Mouse (Mus musculus): ENCODE results near the gene Ceacam9. TPM values are rescaled to one million over a fixed set of nuclear protein-coding genes. Genes with fewer than 3 reads are reported as not detected.
"Not testable (repeated sequence)": the region's sequence is repeated elsewhere in the genome, so short reads cannot be mapped to it uniquely, and the experiment has no call there.

Gene Ceacam9
- not detected in 2 replicates for polyA plus RNA-seq (2016; fragmentation: Nextera tagmentation; extraction: Ambion mirVana)

DNA sequence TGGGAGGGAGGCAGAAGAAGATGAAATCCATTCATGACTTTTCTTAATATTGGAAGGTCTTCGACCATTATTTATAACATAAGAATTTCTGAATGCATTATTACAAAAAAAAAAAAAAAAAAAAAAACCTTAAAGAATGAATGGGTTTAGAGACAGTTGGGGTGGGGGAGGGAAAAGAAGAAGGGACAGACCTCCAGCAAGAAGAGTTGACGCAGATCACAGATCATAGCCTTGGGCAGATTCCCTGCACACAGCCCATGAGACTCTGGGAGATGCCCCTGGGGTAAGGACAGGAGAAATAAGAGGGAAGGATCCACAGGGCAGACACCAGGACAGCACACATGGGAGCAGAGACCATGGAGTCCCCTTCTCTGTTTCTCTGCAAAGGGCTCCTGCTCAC is at the start of gene Ceacam9:
Gene Ceacam9 (plus strand): TSS at position 301 of the 400 bp plus-strand sequence.
- Histone ChIP-seq H3K4me2 (replicated peaks) (no peak within 1 kb of the TSS), H3K27ac (no peak within 1 kb of the TSS), H3K9ac (no peak within 1 kb of the TSS), H3K27me3 (replicated peaks) (no peaks in the 10 kb centered on the region), H3K4me1 (no peaks in the 10 kb centered on the region), H3K36me3 (no peaks in the 10 kb centered on the region), H3K4me3 (no peak within 1 kb of the TSS), H3K9me3 (no peaks in the 10 kb centered on the region)
- no peak for ATAC-seq (ENCODE audit: low FRiP score, low read depth)
- 86% methylated on average over 2 of the region's 2 CpGs for WGBS

DNA sequence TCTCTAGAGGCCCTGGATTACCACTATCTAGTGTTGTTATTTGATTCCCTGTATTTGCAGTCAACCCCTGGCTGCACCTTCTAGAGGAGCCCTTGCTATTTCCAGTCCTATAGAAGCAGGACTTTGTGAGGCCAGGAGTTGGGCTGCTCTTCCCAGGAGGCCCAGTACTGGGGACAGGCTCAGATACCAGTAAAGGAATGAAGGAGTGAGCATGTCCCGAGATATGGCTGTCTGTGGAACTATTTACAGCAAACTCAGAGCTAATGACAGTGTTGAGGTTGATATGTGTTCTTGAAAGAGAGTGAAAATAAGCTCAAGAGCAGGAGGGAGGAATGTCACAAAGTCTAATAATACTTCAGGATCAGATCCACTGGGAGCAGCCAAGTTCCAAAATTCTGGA is 47.9 kb upstream of the Ceacam9 start:
- Histone ChIP-seq H3K4me1 (no peaks in the 10 kb centered on the region), H3K27ac (no peak overlapping the region), H3K9ac (no peak overlapping the region), H3K4me3 (no peak overlapping the region), H3K4me2 (replicated peaks) (no peak overlapping the region), H3K36me3 (no peaks in the 10 kb centered on the region), H3K9me3 (no peaks in the 10 kb centered on the region), H3K27me3 (replicated peaks) (no peaks in the 10 kb centered on the region)
- 67% methylated on average over 1 of the region's 1 CpGs for WGBS
- ATAC-seq (ENCODE audit: low FRiP score, low read depth) = no peak

DNA sequence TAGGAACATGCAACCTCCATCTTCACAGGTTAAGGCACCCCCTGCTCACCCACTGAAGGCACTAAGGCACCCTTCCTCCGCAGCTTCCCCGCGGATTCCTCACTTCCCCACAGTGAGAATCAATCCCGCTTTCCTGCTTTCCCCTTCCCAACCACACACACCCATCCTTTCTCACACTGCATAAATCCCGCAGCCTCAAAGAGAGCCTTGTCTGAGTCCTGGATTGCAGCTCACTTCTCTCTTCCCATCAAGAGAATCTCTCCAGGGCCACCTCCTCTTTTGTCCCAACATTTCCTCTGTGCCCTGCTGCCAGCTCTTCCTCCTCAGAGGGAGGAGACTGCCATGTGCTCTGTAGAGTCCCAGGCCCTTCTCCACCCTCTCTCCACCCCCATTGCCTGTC is 47.0 kb upstream of the Ceacam9 start:
- H3K27ac ChIP-seq; ATAC-seq (ENCODE audit: low FRiP score, low read depth); H3K9ac ChIP-seq; H3K9me3 ChIP-seq; H3K27me3 ChIP-seq (replicated peaks); H3K36me3 ChIP-seq; H3K4me3 ChIP-seq; H3K4me2 ChIP-seq (replicated peaks); H3K4me1 ChIP-seq: not testable (repeated sequence)
- WGBS = 58% methylated on average over 5 of the region's 5 CpGs

DNA sequence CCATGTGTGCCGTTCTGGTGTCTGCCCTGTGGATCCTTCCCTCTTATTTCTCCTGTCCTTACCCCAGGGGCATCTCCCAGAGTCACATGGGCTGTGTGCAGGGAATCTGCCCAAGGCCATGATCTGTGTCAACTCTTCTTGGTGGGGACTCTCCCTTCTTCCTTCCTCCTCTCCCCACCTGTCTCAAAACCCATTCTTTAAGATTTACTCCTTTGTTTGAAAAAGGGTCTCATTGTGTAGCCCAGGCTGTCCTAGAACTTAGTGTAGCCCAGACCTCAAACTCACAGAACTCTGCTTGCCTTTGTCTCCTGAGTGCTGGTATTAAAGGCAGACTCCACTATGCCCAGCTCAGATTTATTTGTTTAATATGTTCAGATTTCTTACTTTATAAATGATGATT is 46.1 kb upstream of the Ceacam9 start, which contains the start of gene Ceacam15:
Gene Ceacam15 (minus strand): TSS at position 101 of the 400 bp plus-strand sequence.
- Histone ChIP-seq H3K9ac (no peak within 1 kb of the TSS), H3K27ac (no peak within 1 kb of the TSS), H3K4me2 (replicated peaks) (no peak within 1 kb of the TSS), H3K27me3 (replicated peaks) (no peaks in the 10 kb centered on the region), H3K36me3 (no peaks in the 10 kb centered on the region), H3K9me3 (no peaks in the 10 kb centered on the region), H3K4me3 (no peak within 1 kb of the TSS), H3K4me1 (no peaks in the 10 kb centered on the region)
- WGBS = 55% methylated on average over 1 of the region's 1 CpGs
- no peak for ATAC-seq (ENCODE audit: low FRiP score, low read depth)

DNA sequence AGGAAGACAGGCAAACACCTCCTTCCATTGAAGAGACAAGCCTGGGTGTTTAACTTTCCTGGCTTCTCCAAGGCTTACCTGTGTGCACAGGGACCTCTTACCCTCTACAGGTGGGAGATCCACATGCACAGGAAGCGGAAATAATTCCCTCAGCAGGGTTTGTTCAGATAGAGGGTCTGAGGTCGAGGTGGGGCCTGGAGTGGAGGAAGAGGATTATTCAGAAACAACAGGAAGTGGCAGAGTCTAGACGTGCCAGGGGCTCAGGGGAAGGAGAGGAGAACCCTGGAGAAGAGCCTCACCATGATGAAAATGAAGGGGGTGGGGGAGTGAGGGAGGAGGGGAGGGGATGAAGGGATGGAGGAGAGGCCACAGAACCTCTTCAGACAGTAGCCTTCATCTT is 41.5 kb upstream of the Ceacam9 start:
- H3K4me1 ChIP-seq; H3K27ac ChIP-seq; H3K27me3 ChIP-seq (replicated peaks); H3K4me3 ChIP-seq; H3K4me2 ChIP-seq (replicated peaks); H3K36me3 ChIP-seq; ATAC-seq (ENCODE audit: low FRiP score, low read depth); H3K9me3 ChIP-seq; H3K9ac ChIP-seq: not testable (repeated sequence)
- 41% methylated on average over 3 of the region's 3 CpGs for WGBS

DNA sequence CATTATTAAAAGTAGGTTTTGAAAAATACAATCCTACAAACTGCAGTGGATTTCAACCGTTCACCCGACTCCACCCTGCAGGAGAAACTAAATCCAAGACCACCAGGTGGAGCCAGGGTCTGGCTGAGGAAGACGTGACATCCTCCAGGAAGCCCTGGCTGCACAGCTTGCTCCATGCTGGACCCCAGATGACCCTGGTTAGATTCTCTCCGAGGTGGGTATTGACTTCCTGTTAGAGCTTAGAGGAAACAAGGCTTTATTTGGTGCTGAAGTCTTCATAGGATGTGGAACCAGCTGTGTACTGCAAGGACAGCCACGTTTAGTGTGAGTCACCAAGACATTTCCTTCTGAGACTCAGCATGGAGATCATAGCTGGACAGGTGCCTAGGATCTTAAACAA is 32.5 kb upstream of the Ceacam9 start:
- 83% methylated on average over 5 of the region's 5 CpGs for WGBS
- no peak overlapping the region for H3K9ac ChIP-seq
- ATAC-seq (ENCODE audit: low FRiP score, low read depth) = no peak

DNA sequence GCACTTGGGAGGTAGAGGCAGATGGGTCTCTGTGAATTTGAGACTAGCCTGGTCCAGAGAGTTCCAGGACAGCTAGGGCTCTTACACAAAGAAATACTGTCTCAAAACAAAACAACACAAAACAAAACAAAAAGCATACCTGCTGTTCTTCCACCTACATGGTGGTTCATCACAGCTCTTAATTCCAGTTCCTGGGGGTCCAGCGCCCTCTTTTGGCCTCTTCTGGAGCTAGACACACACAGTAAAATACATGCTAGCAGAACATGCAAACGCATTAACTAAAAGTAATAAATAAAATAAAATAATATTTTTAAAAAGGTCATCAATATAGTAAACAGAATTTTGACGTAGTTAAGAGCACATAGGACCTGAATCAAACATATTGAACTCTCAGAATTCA is 26.7 kb upstream of the Ceacam9 start:
- Histone ChIP-seq H3K36me3 (no peaks in the 10 kb centered on the region), H3K27me3 (replicated peaks) (no peaks in the 10 kb centered on the region), H3K27ac (no peak overlapping the region), H3K9me3 (no peaks in the 10 kb centered on the region), H3K4me3 (no peak overlapping the region), H3K9ac (no peak overlapping the region), H3K4me2 (replicated peaks) (no peak overlapping the region), H3K4me1 (no peaks in the 10 kb centered on the region)
- no peak for ATAC-seq (ENCODE audit: low FRiP score, low read depth)
- 37% methylated on average over 3 of the region's 3 CpGs for WGBS

More for the DNA sequence above, 32.5 kb upstream of the Ceacam9 start:
- Histone ChIP-seq H3K4me1 (no peaks in the 10 kb centered on the region), H3K9me3 (no peaks in the 10 kb centered on the region), H3K36me3 (no peaks in the 10 kb centered on the region), H3K4me2 (replicated peaks) (no peak overlapping the region), H3K27me3 (replicated peaks) (no peaks in the 10 kb centered on the region), H3K4me3 (no peak overlapping the region), H3K27ac (no peak overlapping the region)

DNA sequence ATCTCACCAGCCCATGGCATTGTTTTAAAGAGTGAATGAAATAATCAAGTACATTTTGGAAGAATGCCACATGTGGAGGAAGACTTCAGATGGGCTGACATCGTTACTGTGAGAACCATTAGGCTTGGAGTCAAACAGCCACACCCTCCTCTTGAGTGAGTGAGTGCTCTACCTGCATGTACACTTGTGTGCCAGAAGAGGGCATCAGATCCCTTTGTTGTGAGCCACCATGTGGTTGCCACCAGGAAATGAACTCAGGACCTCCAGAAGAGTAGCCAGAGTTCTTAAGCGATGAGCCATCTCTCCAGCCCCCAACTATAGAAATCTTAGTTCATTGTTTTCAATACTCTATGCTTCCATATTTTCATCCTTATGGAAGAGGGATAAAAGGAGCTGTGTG is 22.7 kb upstream of the Ceacam9 start:
- H3K4me3 ChIP-seq = no peak overlapping the region
- no peaks in the 10 kb centered on the region for H3K9me3 ChIP-seq
- no peaks in the 10 kb centered on the region for H3K36me3 ChIP-seq
- H3K27ac ChIP-seq = no peak overlapping the region
- H3K27me3 ChIP-seq (replicated peaks) = no peaks in the 10 kb centered on the region
- no peak overlapping the region for H3K9ac ChIP-seq
- H3K4me2 ChIP-seq (replicated peaks) = no peak overlapping the region
- 62% methylated on average over 2 of the region's 2 CpGs for WGBS
- ATAC-seq (ENCODE audit: low FRiP score, low read depth) = no peak
- no peaks in the 10 kb centered on the region for H3K4me1 ChIP-seq

DNA sequence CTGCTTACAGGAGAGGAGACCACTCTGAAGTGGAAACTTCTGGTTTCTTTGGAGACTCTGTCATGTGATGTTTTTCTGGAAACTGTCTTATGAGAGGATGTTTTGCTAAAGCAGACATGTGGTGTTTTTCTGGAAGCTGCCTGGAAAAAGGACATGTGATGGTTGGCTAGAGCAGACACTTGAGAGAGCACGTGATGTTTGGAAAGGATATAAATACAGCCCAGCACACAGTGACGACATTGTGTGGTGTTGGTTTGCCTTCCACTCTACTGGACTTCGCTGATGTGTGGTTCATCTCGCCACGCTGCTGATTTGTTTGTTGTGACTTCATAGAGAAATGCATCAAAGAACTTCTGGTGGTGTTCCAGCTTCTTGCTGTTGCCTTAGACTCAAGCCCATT is 21.1 kb upstream of the Ceacam9 start:
- 87% methylated on average over 5 of the region's 5 CpGs for WGBS
- Histone ChIP-seq H3K27ac (no peak overlapping the region), H3K4me1 (no peaks in the 10 kb centered on the region), H3K27me3 (replicated peaks) (no peaks in the 10 kb centered on the region), H3K36me3 (no peaks in the 10 kb centered on the region), H3K4me2 (replicated peaks) (no peak overlapping the region), H3K4me3 (no peak overlapping the region), H3K9ac (no peak overlapping the region), H3K9me3 (no peaks in the 10 kb centered on the region)
- ATAC-seq (ENCODE audit: low FRiP score, low read depth) = no peak

DNA sequence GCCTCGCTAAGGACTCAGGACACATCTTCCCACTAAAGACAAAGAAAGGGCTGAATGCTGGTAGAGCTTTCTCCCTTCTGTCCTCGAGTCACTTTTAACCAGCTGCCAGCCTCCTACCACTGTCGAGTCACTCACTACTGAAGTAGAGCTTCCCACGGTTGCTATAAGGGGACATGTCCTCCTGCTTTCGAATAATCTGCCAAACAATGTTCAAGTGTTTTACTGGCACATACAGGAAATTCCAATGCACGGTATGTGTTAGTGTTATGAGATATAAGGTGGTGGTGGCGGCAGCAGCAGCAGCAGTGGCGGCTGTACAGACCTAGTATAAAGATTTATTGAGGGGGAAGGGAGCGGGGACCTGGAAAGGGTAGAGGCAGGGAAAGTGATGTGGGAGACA is 15.3 kb upstream of the Ceacam9 start:
- Histone ChIP-seq H3K9ac (no peak overlapping the region), H3K27me3 (replicated peaks) (0 out of 2 replicates have a peak, but pooled peaks cover 3% of the 10 kb centered on the region), H3K36me3 (no peaks in the 10 kb centered on the region), H3K9me3 (no peaks in the 10 kb centered on the region), H3K4me3 (no peak overlapping the region), H3K4me2 (replicated peaks) (no peak overlapping the region), H3K4me1 (no peaks in the 10 kb centered on the region), H3K27ac (no peak overlapping the region)
- no peak for ATAC-seq (ENCODE audit: low FRiP score, low read depth)
- WGBS = 58% methylated on average over 9 of the region's 9 CpGs

DNA sequence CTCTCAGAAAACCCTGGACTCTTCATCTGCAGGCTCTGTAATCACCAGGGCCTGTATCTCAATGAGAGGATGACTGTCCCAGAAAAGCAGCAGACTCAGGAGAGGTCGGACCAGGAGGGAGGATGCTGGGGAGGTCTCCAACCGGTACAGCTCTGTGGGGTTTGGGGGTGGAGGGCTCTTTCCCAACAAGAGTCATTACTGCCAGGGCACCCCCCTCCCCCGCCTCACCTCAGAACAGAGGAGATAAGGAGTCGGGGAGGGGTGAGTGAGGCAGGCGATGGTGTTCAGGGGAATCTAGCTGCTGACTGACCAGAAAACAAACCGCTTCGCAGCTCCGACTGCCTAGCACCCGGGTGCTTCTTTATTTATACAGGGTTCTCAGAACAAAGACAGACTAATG is 13.5 kb upstream of the Ceacam9 start:
- 32% methylated on average over 9 of the region's 9 CpGs for WGBS
- no peak overlapping the region for H3K9ac ChIP-seq
- H3K4me1 ChIP-seq = no peaks in the 10 kb centered on the region
- H3K9me3 ChIP-seq = no peaks in the 10 kb centered on the region
- H3K4me2 ChIP-seq (replicated peaks) = no peak overlapping the region
- no peak overlapping the region for H3K4me3 ChIP-seq
- ATAC-seq (ENCODE audit: low FRiP score, low read depth) = no peak
- H3K27ac ChIP-seq = no peak overlapping the region
- 0 out of 2 replicates have a peak, but pooled peaks cover 3% of the 10 kb centered on the region for H3K27me3 ChIP-seq (replicated peaks)
- no peaks in the 10 kb centered on the region for H3K36me3 ChIP-seq

DNA sequence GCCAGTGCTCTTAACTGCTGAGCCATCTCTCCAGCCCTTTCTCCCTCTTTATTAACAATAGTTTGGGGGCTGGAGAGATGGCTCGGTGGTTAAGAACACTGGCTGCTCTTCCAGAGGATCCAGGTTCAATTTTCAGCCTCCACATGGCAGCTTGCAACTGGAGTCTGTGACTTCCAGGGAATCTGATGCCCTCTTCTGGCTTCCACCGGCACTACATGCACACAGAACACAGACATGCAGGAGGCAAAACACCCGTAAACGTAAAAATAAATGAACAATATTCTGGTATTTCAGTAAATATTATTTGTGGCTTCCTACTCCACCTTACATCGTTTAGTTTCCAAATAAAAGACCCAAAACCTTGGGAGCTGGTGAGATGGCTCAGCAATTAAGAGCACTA is 11.1 kb upstream of the Ceacam9 start:
- 0 out of 2 replicates have a peak, but pooled peaks cover 3% of the 10 kb centered on the region for H3K27me3 ChIP-seq (replicated peaks)
- H3K36me3 ChIP-seq = no peaks in the 10 kb centered on the region
- H3K9ac ChIP-seq = no peak overlapping the region
- H3K4me2 ChIP-seq (replicated peaks) = no peak overlapping the region
- H3K9me3 ChIP-seq = no peaks in the 10 kb centered on the region
- no peak for ATAC-seq (ENCODE audit: low FRiP score, low read depth)
- H3K27ac ChIP-seq = no peak overlapping the region
- WGBS = 77% methylated on average over 5 of the region's 5 CpGs
- H3K4me1 ChIP-seq = no peaks in the 10 kb centered on the region
- no peak overlapping the region for H3K4me3 ChIP-seq

DNA sequence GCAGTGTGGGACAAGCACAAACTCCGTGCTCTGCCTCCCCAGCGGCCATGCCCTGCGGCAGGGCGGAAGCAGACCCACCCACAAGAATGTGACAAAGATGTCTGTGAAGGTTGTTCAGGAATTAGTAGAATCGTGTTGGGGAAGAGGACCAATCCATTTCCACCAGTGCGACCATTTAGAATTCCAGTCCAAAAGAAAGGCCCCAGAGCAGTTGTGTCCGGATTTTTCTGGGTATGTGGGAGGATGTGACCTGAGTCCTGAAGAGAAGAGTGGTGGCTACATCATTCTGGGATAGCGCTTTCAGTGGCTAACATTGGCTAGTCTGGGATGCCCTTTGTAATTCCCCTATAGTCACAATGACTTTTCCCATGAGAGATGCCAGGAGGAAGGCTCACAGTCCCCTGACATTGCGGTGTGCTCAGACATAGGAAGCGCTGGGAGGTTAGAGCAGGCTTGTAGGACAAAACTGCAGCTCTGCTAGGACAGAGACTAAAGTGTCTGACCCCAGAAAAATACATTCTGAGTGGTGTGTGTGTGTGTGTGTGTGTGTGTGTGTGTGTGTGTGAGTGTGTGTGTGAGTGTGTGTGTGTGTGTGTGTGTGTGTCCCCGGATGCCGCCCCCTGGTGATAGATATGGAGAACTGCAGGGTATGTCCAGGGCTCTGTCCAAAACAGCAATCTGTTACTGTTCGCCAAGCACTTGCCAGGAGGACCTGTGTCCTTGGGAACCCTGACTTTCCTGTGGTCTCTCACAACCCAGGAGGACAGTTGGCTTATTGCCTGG is 8.9 kb upstream of the Ceacam9 start:
- ATAC-seq (ENCODE audit: low FRiP score, low read depth) = no peak
- H3K4me3 ChIP-seq = no peak overlapping the region
- H3K9ac ChIP-seq = no peak overlapping the region
- H3K27ac ChIP-seq = no peak overlapping the region
- WGBS = 76% methylated on average over 13 of the region's 13 CpGs
- H3K27me3 ChIP-seq (replicated peaks) = no peaks in the 10 kb centered on the region
- no peaks in the 10 kb centered on the region for H3K4me1 ChIP-seq
- H3K4me2 ChIP-seq (replicated peaks) = no peak overlapping the region
- no peaks in the 10 kb centered on the region for H3K9me3 ChIP-seq
- no peaks in the 10 kb centered on the region for H3K36me3 ChIP-seq

All from neural tube, embryonic 12.5 days (tissue).